In the genomic region with DNA sequence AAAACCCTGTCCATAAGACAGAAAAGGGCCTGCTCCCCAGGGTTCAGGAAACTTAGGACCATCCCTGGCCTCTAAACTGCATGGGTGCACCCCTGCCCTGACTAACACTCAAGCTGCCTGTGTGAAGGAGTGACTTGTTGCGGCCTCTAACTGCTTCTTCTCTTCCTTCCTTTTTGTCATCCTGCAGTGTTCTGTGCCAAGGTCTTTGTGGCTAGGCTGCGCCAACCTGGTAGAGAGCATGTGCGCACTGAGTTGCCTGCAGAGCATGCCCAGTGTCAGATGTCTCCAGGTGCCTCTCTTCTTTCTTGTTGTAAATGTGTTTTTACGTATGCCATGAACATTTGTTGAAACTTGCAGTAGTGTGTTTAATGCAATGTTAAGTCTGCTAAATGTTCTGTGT, we compare ENCODE assay signal across 12 mouse cellular contexts. TPM values are rescaled to one million over a fixed set of nuclear protein-coding genes. Genes with fewer than 3 reads are reported as not detected.
A peak's percentile ranks its signal among the peaks of the same experiment; 100 is the strongest.
DNase-seq lines count a peak whose midpoint lies in the region; ATAC-seq and TF ChIP-seq lines count a peak whose summit lies in the region.
"Had no signal": no experiment of that assay in that cellular context is flagged by ENCODE, and none has a peak within 500 bp of the region (broad histone marks: within the 10 kb centered on the region; RNA-seq: fewer than 3 reads in every experiment).

No protein-coding gene starts in this region.

- no peaks in the 10 kb centered on the region for H3K27me3 ChIP-seq in liver, adult 2 months (ENCODE audit: control insufficient read depth, insufficient read depth, low read length)
- H3K27me3 ChIP-seq in liver, embryonic 12.5 days (replicated peaks), result no peaks in the 10 kb centered on the region
- no peaks in the 10 kb centered on the region for H3K27me3 ChIP-seq in hindbrain, embryonic 14.5 days (ENCODE audit: control insufficient read depth, insufficient read depth, low read length)
- H3K27me3 ChIP-seq: neural tube, embryonic 13.5 days had no signal

- DNase-seq in CD4-positive, CD25-positive, alpha-beta regulatory T cell, adult 2 months (ENCODE audit: low read depth, low spot score), result peak; percentile 17
- DNase-seq in liver, adult 2 months (ENCODE audit: extremely low read depth, low read depth, low spot score), result peak; percentile 65
- DNase-seq in cerebellum, adult 9-10 months, result peak; percentile 83
- peak; percentile 77 for DNase-seq in thymus, postnatal 0 days (ENCODE audit: low spot score)
- DNase-seq in hindbrain, embryonic 14.5 days (ENCODE audit: low spot score), result no peak

- no peak overlapping the region for H3K4me2 ChIP-seq in liver, embryonic 12.5 days
- no peak overlapping the region for H3K4me2 ChIP-seq in hindbrain, embryonic 14.5 days (replicated peaks)
- H3K4me2 ChIP-seq: neural tube, embryonic 13.5 days had no signal

- no peak for TF ChIP-seq POLR2A in liver, adult 2 months (IDR thresholded peaks at IDR 0.05; ENCODE audit: extremely low read depth, insufficient read depth, low read length)

- TF ChIP-seq CTCF in liver, adult 2 months (IDR thresholded peaks at IDR 0.05; ENCODE audit: low read depth, low read length), result no peak

- no peaks in the 10 kb centered on the region for H3K9me3 ChIP-seq in liver, embryonic 12.5 days (replicated peaks)
- H3K9me3 ChIP-seq in hindbrain, embryonic 14.5 days (ENCODE audit: control insufficient read depth, low read length), result no peaks in the 10 kb centered on the region
- H3K9me3 ChIP-seq: forebrain, embryonic 10.5 days; midbrain, embryonic 10.5 days; neural tube, embryonic 13.5 days had no signal

- H3K36me3 ChIP-seq in liver, adult 2 months (ENCODE audit: control insufficient read depth, insufficient read depth, low read length), result no peaks in the 10 kb centered on the region
- no peaks in the 10 kb centered on the region for H3K36me3 ChIP-seq in liver, embryonic 12.5 days
- no peaks in the 10 kb centered on the region for H3K36me3 ChIP-seq in hindbrain, embryonic 14.5 days (replicated peaks; ENCODE audit: control insufficient read depth, insufficient read depth)
- H3K36me3 ChIP-seq: forebrain, embryonic 10.5 days; midbrain, embryonic 10.5 days; neural tube, embryonic 13.5 days had no signal

- no peak overlapping the region for H3K4me3 ChIP-seq in liver, adult 2 months (ENCODE audit: insufficient read depth, low read depth, low read length)
- no peak overlapping the region for H3K4me3 ChIP-seq in liver, embryonic 12.5 days
- no peak overlapping the region for H3K4me3 ChIP-seq in hindbrain, embryonic 14.5 days (replicated peaks; ENCODE audit: low read length)
- H3K4me3 ChIP-seq: forebrain, embryonic 10.5 days; midbrain, embryonic 10.5 days; neural tube, embryonic 13.5 days had no signal

- H3K4me1 ChIP-seq in liver, adult 2 months (ENCODE audit: control insufficient read depth, insufficient read depth, low read length), result peaks cover 26% of the 10 kb centered on the region
- peaks cover 60% of the 10 kb centered on the region for H3K4me1 ChIP-seq in liver, embryonic 12.5 days
- peaks cover 8% of the 10 kb centered on the region; the same call in 1 of the 2 replicates for H3K4me1 ChIP-seq in hindbrain, embryonic 14.5 days (replicated peaks; ENCODE audit: control insufficient read depth, insufficient read depth, low read length)

- no peak overlapping the region for H3K27ac ChIP-seq in liver, adult 2 months (replicated peaks; ENCODE audit: insufficient read depth, low read depth, low read length)
- H3K27ac ChIP-seq in liver, embryonic 12.5 days, result no peak overlapping the region
- no peak overlapping the region for H3K27ac ChIP-seq in hindbrain, embryonic 14.5 days
- H3K27ac ChIP-seq: forebrain, embryonic 10.5 days; kidney, postnatal 0 days; midbrain, embryonic 10.5 days; neural tube, embryonic 13.5 days had no signal

- no peak for ATAC-seq in CD4-positive, CD25-positive, alpha-beta regulatory T cell, adult 4 months
- ATAC-seq in liver, embryonic 12.5 days, result no peak
- no peak for ATAC-seq in activated CD4-positive, CD25-positive, alpha-beta regulatory T cell, adult 4 months
- no peak for ATAC-seq in hindbrain, embryonic 14.5 days (ENCODE audit: low FRiP score)

- H3K79me2 ChIP-seq in liver, adult 2 months (ENCODE audit: control insufficient read depth, insufficient read depth, low read length), result peaks cover 40% of the 10 kb centered on the region

- WGBS in liver, adult 2 months, result 34% methylated on average over 4 of the region's 4 CpGs
- WGBS in liver, embryonic 12.5 days (ENCODE audit: insufficient replicate concordance), result 69% methylated on average over 4 of the region's 4 CpGs
- WGBS in hindbrain, embryonic 14.5 days, result 79% methylated on average over 4 of the region's 4 CpGs

- H3K9ac ChIP-seq in liver, adult 2 months (ENCODE audit: low read depth, low read length), result no peak overlapping the region
- no peak overlapping the region for H3K9ac ChIP-seq in liver, embryonic 12.5 days
- H3K9ac ChIP-seq in hindbrain, embryonic 14.5 days, result no peak overlapping the region
- H3K9ac ChIP-seq: neural tube, embryonic 13.5 days had no signal

RNA-seq across cellular contexts. Expression of gene Fbxw11, which starts 37.5 kb away (rescaled TPM):
- polyA plus RNA-seq in CD4-positive, CD25-positive, alpha-beta regulatory T cell, adult 4 months (2017; shearing (Covaris generic)), result 10 to 100 TPM; 20.0 to 20.6 TPM
- 20.8 and 27.4 TPM in 2 replicates for total RNA-seq in liver, adult 2 months (2014; rRNA removed)
- 20.3 and 22.5 TPM in 2 replicates for polyA plus RNA-seq in liver, adult 2 months (2012; rRNA removed)
- polyA plus RNA-seq in liver, embryonic 12.5 days (2016; fragmentation: Nextera tagmentation; extraction: Ambion mirVana), result 34.5 and 36.0 TPM in 2 replicates
- polyA plus RNA-seq in thymus, postnatal 0 days (2015; fragmentation: Nextera tagmentation; extraction: Ambion mirVana), result 42.1 and 49.1 TPM in 2 replicates
- polyA plus RNA-seq in activated CD4-positive, CD25-positive, alpha-beta regulatory T cell, adult 4 months (2017; shearing (Covaris generic)), result 10 to 100 TPM; 21.3 TPM
- 114 and 134 TPM in 2 replicates for polyA plus RNA-seq in hindbrain, embryonic 14.5 days (2014; fragmentation: Nextera tagmentation; extraction: Ambion mirVana)
